Mouse (Mus musculus): ENCODE measurements around the gene Gm20388. TPM values are rescaled to one million over a fixed set of nuclear protein-coding genes. Genes with fewer than 3 reads are reported as not detected.

The Gm20388 gene
- polyA plus RNA-seq, 1 experiment, result 59.3 TPM

GRCm38 (mm10) chr8:120409371-120410013, 498.9 kb downstream of the Gm20388 start:
- TF ChIP-seq CTCF (IDR thresholded peaks at IDR 0.05; ENCODE audit: borderline replicate concordance, extremely low read depth, insufficient read depth, insufficient read length) (no peak), POLR2A (IDR thresholded peaks at IDR 0.05; ENCODE audit: borderline replicate concordance, extremely low read depth, insufficient read depth, insufficient read length, poor library complexity, severe bottlenecking) (no peak)
- DNase-seq (ENCODE audit: low read depth), result peak; percentile 72

GRCm38 (mm10) chr8:120411059-120411458, 500.4 kb downstream of the Gm20388 start:
- DNase-seq (ENCODE audit: low read depth), result peak; percentile 57
- TF ChIP-seq POLR2A (IDR thresholded peaks at IDR 0.05; ENCODE audit: borderline replicate concordance, extremely low read depth, insufficient read depth, insufficient read length, poor library complexity, severe bottlenecking) (no peak), CTCF (IDR thresholded peaks at IDR 0.05; ENCODE audit: borderline replicate concordance, extremely low read depth, insufficient read depth, insufficient read length) (no peak)

GRCm38 (mm10) chr8:120411862-120412261, 501.2 kb downstream of the Gm20388 start:
- DNase-seq (ENCODE audit: low read depth), result peak; percentile 52
- TF ChIP-seq CTCF (IDR thresholded peaks at IDR 0.05; ENCODE audit: borderline replicate concordance, extremely low read depth, insufficient read depth, insufficient read length), result no peak
- no peak for TF ChIP-seq POLR2A (IDR thresholded peaks at IDR 0.05; ENCODE audit: borderline replicate concordance, extremely low read depth, insufficient read depth, insufficient read length, poor library complexity, severe bottlenecking)

GRCm38 (mm10) chr8:120412357-120412756, 501.7 kb downstream of the Gm20388 start:
- no peak for TF ChIP-seq CTCF (IDR thresholded peaks at IDR 0.05; ENCODE audit: borderline replicate concordance, extremely low read depth, insufficient read depth, insufficient read length)
- TF ChIP-seq POLR2A (IDR thresholded peaks at IDR 0.05; ENCODE audit: borderline replicate concordance, extremely low read depth, insufficient read depth, insufficient read length, poor library complexity, severe bottlenecking), result no peak
- no peak for DNase-seq (ENCODE audit: low read depth)

- DNase-seq (ENCODE audit: low read depth), result peak; percentile 88
- TF ChIP-seq POLR2A (IDR thresholded peaks at IDR 0.05; ENCODE audit: borderline replicate concordance, extremely low read depth, insufficient read depth, insufficient read length, poor library complexity, severe bottlenecking) (no peak), CTCF (IDR thresholded peaks at IDR 0.05; ENCODE audit: borderline replicate concordance, extremely low read depth, insufficient read depth, insufficient read length) (no peak)
Measured at GRCm38 (mm10) chr8:120412911-120413625, 502.4 kb downstream of the Gm20388 start.

- TF ChIP-seq CTCF (IDR thresholded peaks at IDR 0.05; ENCODE audit: borderline replicate concordance, extremely low read depth, insufficient read depth, insufficient read length), result no peak
- TF ChIP-seq POLR2A (IDR thresholded peaks at IDR 0.05; ENCODE audit: borderline replicate concordance, extremely low read depth, insufficient read depth, insufficient read length, poor library complexity, severe bottlenecking), result no peak
- DNase-seq (ENCODE audit: low read depth), result peak; percentile 82
Measured at GRCm38 (mm10) chr8:120413626-120413988, 503.0 kb downstream of the Gm20388 start.

- no peak for DNase-seq (ENCODE audit: low read depth)
- TF ChIP-seq CTCF (IDR thresholded peaks at IDR 0.05; ENCODE audit: borderline replicate concordance, extremely low read depth, insufficient read depth, insufficient read length), result no peak
- TF ChIP-seq POLR2A (IDR thresholded peaks at IDR 0.05; ENCODE audit: borderline replicate concordance, extremely low read depth, insufficient read depth, insufficient read length, poor library complexity, severe bottlenecking), result no peak
Measured at GRCm38 (mm10) chr8:120414216-120414615, 503.6 kb downstream of the Gm20388 start.

- DNase-seq (ENCODE audit: low read depth), result no peak
- TF ChIP-seq POLR2A (IDR thresholded peaks at IDR 0.05; ENCODE audit: borderline replicate concordance, extremely low read depth, insufficient read depth, insufficient read length, poor library complexity, severe bottlenecking), result no peak
- TF ChIP-seq CTCF (IDR thresholded peaks at IDR 0.05; ENCODE audit: borderline replicate concordance, extremely low read depth, insufficient read depth, insufficient read length), result no peak
Measured at GRCm38 (mm10) chr8:120415474-120415873, 504.8 kb downstream of the Gm20388 start.

- DNase-seq (ENCODE audit: low read depth), result no peak
- TF ChIP-seq CTCF (IDR thresholded peaks at IDR 0.05; ENCODE audit: borderline replicate concordance, extremely low read depth, insufficient read depth, insufficient read length) (no peak), POLR2A (IDR thresholded peaks at IDR 0.05; ENCODE audit: borderline replicate concordance, extremely low read depth, insufficient read depth, insufficient read length, poor library complexity, severe bottlenecking) (no peak)
Measured at GRCm38 (mm10) chr8:120416173-120416521, 505.5 kb downstream of the Gm20388 start.

- peak; percentile 98 for DNase-seq (ENCODE audit: low read depth)
- TF ChIP-seq POLR2A (IDR thresholded peaks at IDR 0.05; ENCODE audit: borderline replicate concordance, extremely low read depth, insufficient read depth, insufficient read length, poor library complexity, severe bottlenecking), result no peak
- peak; percentile 50; the same call in 1 of the 2 replicates for TF ChIP-seq CTCF (IDR thresholded peaks at IDR 0.05; ENCODE audit: borderline replicate concordance, extremely low read depth, insufficient read depth, insufficient read length)
Measured at GRCm38 (mm10) chr8:120416522-120417394, 506.1 kb downstream of the Gm20388 start.

GRCm38 (mm10) chr8:120418188-120418587, 507.5 kb downstream of the Gm20388 start:
- DNase-seq (ENCODE audit: low read depth), result no peak
- no peak for TF ChIP-seq POLR2A (IDR thresholded peaks at IDR 0.05; ENCODE audit: borderline replicate concordance, extremely low read depth, insufficient read depth, insufficient read length, poor library complexity, severe bottlenecking)
- no peak for TF ChIP-seq CTCF (IDR thresholded peaks at IDR 0.05; ENCODE audit: borderline replicate concordance, extremely low read depth, insufficient read depth, insufficient read length)

Measured in brain, embryonic 14.5 days (tissue).